ENCODE assay signal across 8 mouse cellular contexts in genomic region chr5:124326829-124327228, GRCm38 (mm10). TPM values are rescaled to one million over a fixed set of nuclear protein-coding genes. Genes with fewer than 3 reads are reported as not detected.
A peak's percentile ranks its signal among the peaks of the same experiment; 100 is the strongest.
DNase-seq lines count a peak whose midpoint lies in the region; ATAC-seq lines count a peak whose summit lies in the region.

No protein-coding gene starts in this region.

- 2% methylated on average over 8 of the region's 8 CpGs for WGBS in heart, embryonic 10.5 days
- WGBS in hindbrain, embryonic 10.5 days, result 5% methylated on average over 8 of the region's 8 CpGs
- WGBS in midbrain, embryonic 13.5 days, result 3% methylated on average over 8 of the region's 8 CpGs

- peak overlapping the region; percentile 75 for H3K9ac ChIP-seq in midbrain, embryonic 13.5 days (replicated peaks)

- H3K4me3 ChIP-seq in heart, embryonic 10.5 days, result peak overlapping the region; percentile 90
- peak overlapping the region; percentile 79 for H3K4me3 ChIP-seq in hindbrain, embryonic 10.5 days
- H3K4me3 ChIP-seq in midbrain, embryonic 13.5 days (replicated peaks), result peak overlapping the region; percentile 59

- DNase-seq in heart, embryonic 10.5 days (ENCODE audit: low spot score), result no peak
- DNase-seq in heart, postnatal 36 days, result no peak
- peak; percentile 17 for DNase-seq in adipocyte (ENCODE audit: low spot score)
- no peak for DNase-seq in hindbrain, embryonic 10.5 days (ENCODE audit: low spot score)
- no peak for DNase-seq in ovary, postnatal 14 days (ENCODE audit: low spot score)
- no peak for DNase-seq in layer of hippocampus, adult 9-11 months
- no peak for DNase-seq in layer of hippocampus, adult 8-10 months (ENCODE audit: low spot score in 2 of 2)

- H3K27me3 ChIP-seq in heart, embryonic 10.5 days (ENCODE audit: insufficient read depth, poor library complexity, severe bottlenecking), result no peaks in the 10 kb centered on the region
- no peaks in the 10 kb centered on the region for H3K27me3 ChIP-seq in hindbrain, embryonic 10.5 days (ENCODE audit: insufficient read depth, poor library complexity, severe bottlenecking)
- no peaks in the 10 kb centered on the region for H3K27me3 ChIP-seq in midbrain, embryonic 13.5 days

- H3K4me2 ChIP-seq in midbrain, embryonic 13.5 days (replicated peaks), result peak overlapping the region; percentile 94

- peaks cover 15% of the 10 kb centered on the region for H3K4me1 ChIP-seq in heart, embryonic 10.5 days
- H3K4me1 ChIP-seq in hindbrain, embryonic 10.5 days (replicated peaks), result peaks cover 25% of the 10 kb centered on the region
- peaks cover 30% of the 10 kb centered on the region for H3K4me1 ChIP-seq in midbrain, embryonic 13.5 days (replicated peaks)

- H3K9me3 ChIP-seq in heart, embryonic 10.5 days, result no peaks in the 10 kb centered on the region
- no peaks in the 10 kb centered on the region for H3K9me3 ChIP-seq in hindbrain, embryonic 10.5 days
- no peaks in the 10 kb centered on the region for H3K9me3 ChIP-seq in midbrain, embryonic 13.5 days

- peaks cover 19% of the 10 kb centered on the region for H3K36me3 ChIP-seq in heart, embryonic 10.5 days
- H3K36me3 ChIP-seq in hindbrain, embryonic 10.5 days, result peaks cover 35% of the 10 kb centered on the region
- H3K36me3 ChIP-seq in midbrain, embryonic 13.5 days, result peaks cover 16% of the 10 kb centered on the region

- intact Hi-C loops in heart, postnatal 36 days (cut with DNase I), result no loop called here

- peak overlapping the region; percentile 100 for H3K27ac ChIP-seq in heart, embryonic 10.5 days
- peak overlapping the region; percentile 99 for H3K27ac ChIP-seq in hindbrain, embryonic 10.5 days
- H3K27ac ChIP-seq in midbrain, embryonic 13.5 days, result peak overlapping the region; percentile 96

- ATAC-seq in midbrain, embryonic 13.5 days, result no peak

RNA-seq across cellular contexts. Expression of gene Mphosph9, which starts 0.9 kb away (rescaled TPM):
- 15.6 and 20.5 TPM in 2 replicates for polyA plus RNA-seq in heart, embryonic 10.5 days (2016; fragmentation: Nextera tagmentation; extraction: Ambion mirVana)
- 1 to 10 TPM; 5.4 to 5.8 TPM for total RNA-seq in heart, postnatal 36 days (2021)
- 17.3 and 19.3 TPM in 2 replicates for polyA plus RNA-seq in hindbrain, embryonic 10.5 days (2016; fragmentation: Nextera tagmentation; extraction: Ambion mirVana)
- polyA plus RNA-seq in midbrain, embryonic 13.5 days (2015; fragmentation: Nextera tagmentation; extraction: Ambion mirVana), result 15.4 and 16.5 TPM in 2 replicates
- 10 to 100 TPM; 17.5 to 26.2 (median 24.9) TPM for total RNA-seq in layer of hippocampus, adult 8-10 months (2022)

RNA-seq across cellular contexts. Expression of gene 2810006K23Rik, which starts 1.1 kb away (rescaled TPM):
- polyA plus RNA-seq in heart, embryonic 10.5 days (2016; fragmentation: Nextera tagmentation; extraction: Ambion mirVana), result 22.1 and 22.9 TPM in 2 replicates
- total RNA-seq in heart, postnatal 36 days (2021), result 10 to 100 TPM; 12.1 to 13.1 TPM
- 26.9 and 27.7 TPM in 2 replicates for polyA plus RNA-seq in hindbrain, embryonic 10.5 days (2016; fragmentation: Nextera tagmentation; extraction: Ambion mirVana)
- polyA plus RNA-seq in midbrain, embryonic 13.5 days (2015; fragmentation: Nextera tagmentation; extraction: Ambion mirVana), result 15.9 and 16.7 TPM in 2 replicates
- total RNA-seq in layer of hippocampus, adult 8-10 months (2022), result 10 to 100 TPM; 12.3 to 17.1 (median 14.6) TPM

RNA-seq across cellular contexts. Expression of gene Cdk2ap1, which starts 36.1 kb away (rescaled TPM):
- polyA plus RNA-seq in heart, embryonic 10.5 days (2016; fragmentation: Nextera tagmentation; extraction: Ambion mirVana), result 34.4 and 43.7 TPM in 2 replicates
- 100 to 1,000 TPM; 164 to 167 TPM for total RNA-seq in heart, postnatal 36 days (2021)
- polyA plus RNA-seq in hindbrain, embryonic 10.5 days (2016; fragmentation: Nextera tagmentation; extraction: Ambion mirVana), result 71.2 and 95.2 TPM in 2 replicates
- 78.7 and 82.5 TPM in 2 replicates for polyA plus RNA-seq in midbrain, embryonic 13.5 days (2015; fragmentation: Nextera tagmentation; extraction: Ambion mirVana)
- 100 to 1,000 TPM in 2 of 4 experiments, 10 to 100 TPM in 2; 92.2 to 111 (median 102) TPM for total RNA-seq in layer of hippocampus, adult 8-10 months (2022)
